Mouse (Mus musculus) bone marrow macrophage, adult 2 months (primary cell): ENCODE data around the gene Cplx2.

Experiments used
- CTCF ChIP-seq: IDR thresholded peaks from 2 replicates; pipeline ENCODE4 v1.5.1; 2012; ENCODE audit warnings: low read depth, mild to moderate bottlenecking, low read length, moderate library complexity
- POLR2A ChIP-seq: IDR thresholded peaks from 2 replicates; pipeline ENCODE4 v1.6.1; 2012; ENCODE audit warnings: mild to moderate bottlenecking, low read depth, low read length, borderline replicate concordance

DNA sequence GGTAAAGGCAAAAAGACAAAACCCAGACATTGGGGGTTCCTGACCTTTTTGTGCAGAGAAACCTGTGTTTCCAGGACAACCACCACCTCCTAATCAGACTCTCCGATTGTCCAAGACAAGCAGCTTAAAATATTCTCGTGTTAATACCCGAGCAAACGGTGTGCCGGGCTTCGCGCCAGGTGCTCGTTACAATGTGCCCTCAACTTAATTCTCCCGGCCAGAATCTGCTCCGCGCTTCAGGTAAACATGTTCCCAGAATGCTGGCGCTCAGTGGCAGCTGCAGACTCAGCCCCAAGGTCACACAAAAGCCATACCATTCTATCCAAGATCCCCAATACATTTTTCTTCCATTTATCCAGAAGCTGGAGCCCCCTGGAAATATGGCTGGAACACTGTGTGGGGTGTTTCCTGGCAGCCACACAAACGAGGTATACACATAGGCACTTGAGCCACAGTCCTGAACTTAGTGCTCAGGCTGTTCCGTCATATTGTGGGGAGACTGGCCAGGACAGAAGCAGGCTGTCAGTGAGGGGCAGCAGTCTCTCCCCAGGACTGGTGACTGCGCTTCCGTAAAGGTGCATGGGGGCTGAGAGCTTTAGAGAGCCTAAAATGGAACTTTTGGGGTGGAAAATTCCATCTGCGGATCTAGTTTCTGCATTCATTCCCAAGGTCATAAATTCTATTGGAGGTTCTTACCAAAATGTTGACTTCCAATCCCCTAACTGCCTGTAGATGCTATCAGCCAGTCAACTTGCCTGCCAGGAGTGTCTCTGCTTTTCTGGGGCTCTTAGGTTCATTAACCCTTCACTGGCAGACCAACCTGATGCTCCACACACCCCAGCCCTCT lies 32.3 kb downstream of the Cplx2 start:
- TF ChIP-seq CTCF (no peak), POLR2A (no peak)
